Comparison of ENCODE assay signal across 8 mouse cellular contexts in genomic region chr4:134286226-134287167, GRCm38 (mm10). TPM values are rescaled to one million over a fixed set of nuclear protein-coding genes. Genes with fewer than 3 reads are reported as not detected.
DNase-seq lines count a peak whose midpoint lies in the region; ATAC-seq lines count a peak whose summit lies in the region.
"Had no signal": no experiment of that assay in that cellular context is flagged by ENCODE, and none has a peak within 500 bp of the region (broad histone marks: within the 10 kb centered on the region; RNA-seq: fewer than 3 reads in every experiment).

No protein-coding gene starts in this region.

- peak overlapping the region; percentile 95 for H3K4me2 ChIP-seq in embryonic facial prominence, embryonic 15.5 days (replicated peaks)
- peak overlapping the region; percentile 85 for H3K4me2 ChIP-seq in intestine, embryonic 16.5 days (ENCODE audit: low read depth, low read length)
- H3K4me2 ChIP-seq in midbrain, embryonic 14.5 days (ENCODE audit: low read length), result peak overlapping the region; percentile 90

- peak overlapping the region; percentile 100 for H3K4me3 ChIP-seq in embryonic facial prominence, embryonic 15.5 days (replicated peaks)
- H3K4me3 ChIP-seq in intestine, embryonic 16.5 days (ENCODE audit: low read length), result peak overlapping the region; percentile 100
- H3K4me3 ChIP-seq in midbrain, embryonic 14.5 days (replicated peaks; ENCODE audit: low read depth, low read length), result peak overlapping the region; percentile 100

- intact Hi-C loops in left cerebral cortex, postnatal 4 days (cut with DNase I), result no loop called here

- 2% methylated on average over 59 of the region's 59 CpGs for WGBS in embryonic facial prominence, embryonic 15.5 days
- under 1% methylated on average over 59 of the region's 59 CpGs for WGBS in intestine, embryonic 16.5 days
- WGBS in midbrain, embryonic 14.5 days, result 4% methylated on average over 59 of the region's 59 CpGs

- peak overlapping the region; percentile 99 for H3K9ac ChIP-seq in embryonic facial prominence, embryonic 15.5 days
- H3K9ac ChIP-seq in intestine, embryonic 16.5 days (ENCODE audit: low read depth, low read length), result peak overlapping the region; percentile 99
- peak overlapping the region; percentile 99 for H3K9ac ChIP-seq in midbrain, embryonic 14.5 days (replicated peaks; ENCODE audit: low read length)

- peak overlapping the region; percentile 74 for H3K27ac ChIP-seq in embryonic facial prominence, embryonic 15.5 days (replicated peaks)
- peak overlapping the region; percentile 94 for H3K27ac ChIP-seq in intestine, embryonic 16.5 days (ENCODE audit: low read length)
- peak overlapping the region; percentile 100 for H3K27ac ChIP-seq in midbrain, embryonic 14.5 days (replicated peaks; ENCODE audit: low read depth, low read length)

- no peaks in the 10 kb centered on the region for H3K9me3 ChIP-seq in embryonic facial prominence, embryonic 15.5 days (replicated peaks)
- no peaks in the 10 kb centered on the region for H3K9me3 ChIP-seq in intestine, embryonic 16.5 days (ENCODE audit: control insufficient read depth, low read length)
- H3K9me3 ChIP-seq in midbrain, embryonic 14.5 days (ENCODE audit: control insufficient read depth, low read length), result no peaks in the 10 kb centered on the region

- peak; percentile 43 for DNase-seq in left cerebral cortex, postnatal 4 days
- no peak for DNase-seq in left cerebral cortex, adult 9 months (ENCODE audit: low spot score in 2 of 2)
- peak; percentile 50 for DNase-seq in R1 (ENCODE audit: low read depth, low spot score)
- peak; percentile 57 for DNase-seq in midbrain, embryonic 14.5 days
- no peak for DNase-seq in left cerebral cortex, adult 18-20 months (ENCODE audit: low spot score in 2 of 2)

- peak; percentile 12 for ATAC-seq in embryonic facial prominence, embryonic 15.5 days (ENCODE audit: insufficient number of reproducible peaks, low FRiP score, low TSS enrichment, low read depth)
- ATAC-seq in intestine, embryonic 16.5 days, result peak; percentile 42
- peak; percentile 28 for ATAC-seq in midbrain, embryonic 14.5 days (ENCODE audit: low FRiP score, low TSS enrichment)

- H3K27me3 ChIP-seq in embryonic facial prominence, embryonic 15.5 days, result no peaks in the 10 kb centered on the region
- no peaks in the 10 kb centered on the region for H3K27me3 ChIP-seq in intestine, embryonic 16.5 days (replicated peaks; ENCODE audit: control insufficient read depth, insufficient read depth, low read length)
- H3K27me3 ChIP-seq in midbrain, embryonic 14.5 days (ENCODE audit: control insufficient read depth, insufficient read depth, low read length), result no peaks in the 10 kb centered on the region

- H3K4me1 ChIP-seq in embryonic facial prominence, embryonic 15.5 days, result peaks cover 22% of the 10 kb centered on the region
- H3K4me1 ChIP-seq in intestine, embryonic 16.5 days (ENCODE audit: control insufficient read depth, insufficient read depth, low read length), result peaks cover 20% of the 10 kb centered on the region
- H3K4me1 ChIP-seq in midbrain, embryonic 14.5 days (ENCODE audit: control insufficient read depth, insufficient read depth, low read length), result peaks cover 21% of the 10 kb centered on the region

- peaks cover 27% of the 10 kb centered on the region for H3K36me3 ChIP-seq in embryonic facial prominence, embryonic 15.5 days
- H3K36me3 ChIP-seq in intestine, embryonic 16.5 days (ENCODE audit: control insufficient read depth, insufficient read depth, low read length), result peaks cover 3% of the 10 kb centered on the region; the same call in 1 of the 2 replicates
- peaks cover 25% of the 10 kb centered on the region for H3K36me3 ChIP-seq in midbrain, embryonic 14.5 days (ENCODE audit: control insufficient read depth, insufficient read depth, low read length)

RNA-seq across cellular contexts. Expression of gene Pdik1l, which starts 1.2 kb away (rescaled TPM):
- 10 to 100 TPM; 36.9 to 39.7 TPM for total RNA-seq in left cerebral cortex, postnatal 4 days (2021)
- polyA plus RNA-seq in embryonic facial prominence, embryonic 15.5 days (2015; fragmentation: Nextera tagmentation; extraction: Ambion mirVana), result 17.6 and 19.5 TPM in 2 replicates
- 14.0 and 16.5 TPM in 2 replicates for polyA plus RNA-seq in intestine, embryonic 16.5 days (2015; fragmentation: Nextera tagmentation; extraction: Ambion mirVana)
- 41.0 and 48.6 TPM in 2 replicates for polyA plus RNA-seq in midbrain, embryonic 14.5 days (2014; fragmentation: Nextera tagmentation; extraction: Ambion mirVana)
- 10 to 100 TPM; 18.7 to 24.4 TPM for total RNA-seq in left cerebral cortex, adult 18-20 months (2021)

RNA-seq across cellular contexts. Expression of gene Trim63, which starts 28.4 kb away (rescaled TPM):
- total RNA-seq in left cerebral cortex, postnatal 4 days (2021), result under 1 TPM; 0.44 to 0.46 TPM
- 6.3 and 9.4 TPM in 2 replicates for polyA plus RNA-seq in embryonic facial prominence, embryonic 15.5 days (2015; fragmentation: Nextera tagmentation; extraction: Ambion mirVana)
- 1.3 and 1.9 TPM in 2 replicates for polyA plus RNA-seq in intestine, embryonic 16.5 days (2015; fragmentation: Nextera tagmentation; extraction: Ambion mirVana)
- 0.11 TPM in 1 of 2 replicates, not detected in the other for polyA plus RNA-seq in midbrain, embryonic 14.5 days (2014; fragmentation: Nextera tagmentation; extraction: Ambion mirVana)
- under 1 TPM; 0.30 to 0.35 TPM for total RNA-seq in left cerebral cortex, adult 18-20 months (2021)
- total RNA-seq: common myeloid progenitor, adult 5-6 weeks had no signal

RNA-seq across cellular contexts. Expression of gene Grrp1, which starts 32.6 kb away (rescaled TPM):
- 1 to 10 TPM; 7.5 to 8.4 TPM for total RNA-seq in left cerebral cortex, postnatal 4 days (2021)
- 6.7 and 6.8 TPM in 2 replicates for polyA plus RNA-seq in embryonic facial prominence, embryonic 15.5 days (2015; fragmentation: Nextera tagmentation; extraction: Ambion mirVana)
- polyA plus RNA-seq in intestine, embryonic 16.5 days (2015; fragmentation: Nextera tagmentation; extraction: Ambion mirVana), result 3.6 and 5.0 TPM in 2 replicates
- 11.1 and 17.6 TPM in 2 replicates for polyA plus RNA-seq in midbrain, embryonic 14.5 days (2014; fragmentation: Nextera tagmentation; extraction: Ambion mirVana)
- 1 to 10 TPM; 2.2 to 3.8 TPM for total RNA-seq in left cerebral cortex, adult 18-20 months (2021)
- total RNA-seq: common myeloid progenitor, adult 5-6 weeks had no signal

RNA-seq across cellular contexts. Expression of gene Gm30191, which starts 39.8 kb away (rescaled TPM):
- not detected for total RNA-seq in left cerebral cortex, postnatal 4 days (2021)
- polyA plus RNA-seq in embryonic facial prominence, embryonic 15.5 days (2015; fragmentation: Nextera tagmentation; extraction: Ambion mirVana), result not detected in 2 replicates
- not detected in 2 replicates for polyA plus RNA-seq in intestine, embryonic 16.5 days (2015; fragmentation: Nextera tagmentation; extraction: Ambion mirVana)
- 0.49 TPM in 1 of 2 replicates, not detected in the other for polyA plus RNA-seq in midbrain, embryonic 14.5 days (2014; fragmentation: Nextera tagmentation; extraction: Ambion mirVana)
- total RNA-seq in left cerebral cortex, adult 18-20 months (2021), result not detected
- total RNA-seq: common myeloid progenitor, adult 5-6 weeks had no signal

RNA-seq across cellular contexts. Expression of gene Zfp593, which starts 41.1 kb away (rescaled TPM):
- total RNA-seq in left cerebral cortex, postnatal 4 days (2021), result 10 to 100 TPM; 15.4 to 16.5 TPM
- polyA plus RNA-seq in embryonic facial prominence, embryonic 15.5 days (2015; fragmentation: Nextera tagmentation; extraction: Ambion mirVana), result 16.8 and 17.2 TPM in 2 replicates
- polyA plus RNA-seq in intestine, embryonic 16.5 days (2015; fragmentation: Nextera tagmentation; extraction: Ambion mirVana), result 13.0 and 14.5 TPM in 2 replicates
- 13.1 and 14.2 TPM in 2 replicates for polyA plus RNA-seq in midbrain, embryonic 14.5 days (2014; fragmentation: Nextera tagmentation; extraction: Ambion mirVana)
- total RNA-seq in left cerebral cortex, adult 18-20 months (2021), result 10 to 100 TPM; 11.6 to 12.2 TPM

Comparison
In these comparisons a context has a peak if more than half of its experiments do, and no peak if none do; other contexts are left out.
1. DNase-seq: peak in left cerebral cortex, postnatal 4 days (single experiment), R1 (single experiment) and midbrain, embryonic 14.5 days (single experiment); none in left cerebral cortex, adult 9 months (0 of 2) and left cerebral cortex, adult 18-20 months (0 of 2).
2. Peak in every context shown above with its lines, with median percentiles within 50 percentile points of each other: ATAC-seq, H3K27ac ChIP-seq, H3K4me2 ChIP-seq, H3K4me3 ChIP-seq and H3K9ac ChIP-seq.